Mouse (Mus musculus): ENCODE measurements around the gene Defb23.

DNA sequence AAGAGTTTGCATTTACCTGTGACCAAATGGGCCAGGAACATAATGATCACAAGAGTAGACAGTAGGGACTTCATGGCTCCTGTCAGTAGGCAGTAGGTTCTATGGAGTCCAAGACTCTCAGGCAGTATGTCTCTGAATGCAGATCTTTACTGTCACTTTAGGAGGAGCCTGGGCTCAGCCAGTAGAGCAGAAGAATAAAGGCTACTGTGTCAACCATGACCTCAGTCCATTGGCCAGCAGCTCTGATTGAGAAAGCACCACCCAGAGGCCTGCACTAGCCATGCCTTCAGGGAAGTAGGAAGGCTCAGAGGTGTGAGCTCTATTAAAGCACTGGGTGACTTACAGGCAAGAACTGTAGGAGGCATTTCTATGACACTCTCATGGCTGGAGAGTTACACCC lies 25.6 kb upstream of the Defb23 start, which contains the start of gene Defb22:
- TF ChIP-seq GATA1 (IDR thresholded peaks at IDR 0.05; ENCODE audit: borderline replicate concordance, low read length) (no peak), FLI1 (IDR thresholded peaks at IDR 0.05; ENCODE audit: low read length) (no peak)

Data from megakaryocyte, embryonic 14.5 days (primary cell).